Mouse (Mus musculus): ENCODE data around the gene Cbfa2t3.

The Cbfa2t3 gene

GRCm38 (mm10) chr8:122600666-122601065, 98.2 kb downstream of the Cbfa2t3 start:
- no peak for DNase-seq

GRCm38 (mm10) chr8:122596031-122596430, 102.9 kb downstream of the Cbfa2t3 start:
- no peak for DNase-seq

- DNase-seq, result peak; percentile 60 to 68
These were observed 105.0 kb downstream of the Cbfa2t3 start for GRCm38 (mm10) chr8:122593783-122594507.

- DNase-seq, result peak in 1 of 2 experiments; percentile 22
These were observed 105.7 kb downstream of the Cbfa2t3 start for GRCm38 (mm10) chr8:122593240-122593639.

- no peak for DNase-seq
These were observed 112.2 kb downstream of the Cbfa2t3 start for GRCm38 (mm10) chr8:122586749-122587148.

- no peak for DNase-seq
These were observed 112.7 kb downstream of the Cbfa2t3 start for GRCm38 (mm10) chr8:122586171-122586570.

GRCm38 (mm10) chr8:122585411-122585891, 113.5 kb downstream of the Cbfa2t3 start:
- no peak for DNase-seq

- no peak for DNase-seq
These were observed 113.9 kb downstream of the Cbfa2t3 start for GRCm38 (mm10) chr8:122584981-122585380.

- DNase-seq, result no peak
These were observed 118.0 kb downstream of the Cbfa2t3 start for GRCm38 (mm10) chr8:122580926-122581325.

GRCm38 (mm10) chr8:122579196-122579595, 119.7 kb downstream of the Cbfa2t3 start:
- no peak for DNase-seq

- no peak for DNase-seq
These were observed 121.8 kb downstream of the Cbfa2t3 start for GRCm38 (mm10) chr8:122577116-122577515.

- DNase-seq, result peak; percentile 96 to 97
These were observed 122.3 kb downstream of the Cbfa2t3 start, which contains the start of gene Aprt for GRCm38 (mm10) chr8:122576648-122577022. Gene Aprt (minus strand): TSS chr8:122576909.

- peak; percentile 40 to 48 for DNase-seq
These were observed 122.9 kb downstream of the Cbfa2t3 start for GRCm38 (mm10) chr8:122575735-122576647.

GRCm38 (mm10) chr8:122575286-122575685, 123.6 kb downstream of the Cbfa2t3 start:
- no peak for DNase-seq

Measured in cerebellum, postnatal 25 days (tissue).